Mouse (Mus musculus): ENCODE measurements around the gene Elmo1. TPM values are rescaled to one million over a fixed set of nuclear protein-coding genes. Genes with fewer than 3 reads are reported as not detected.

Gene Elmo1
- polyA plus RNA-seq, 1 experiment from 2014 or later = 14.9 TPM

DNA sequence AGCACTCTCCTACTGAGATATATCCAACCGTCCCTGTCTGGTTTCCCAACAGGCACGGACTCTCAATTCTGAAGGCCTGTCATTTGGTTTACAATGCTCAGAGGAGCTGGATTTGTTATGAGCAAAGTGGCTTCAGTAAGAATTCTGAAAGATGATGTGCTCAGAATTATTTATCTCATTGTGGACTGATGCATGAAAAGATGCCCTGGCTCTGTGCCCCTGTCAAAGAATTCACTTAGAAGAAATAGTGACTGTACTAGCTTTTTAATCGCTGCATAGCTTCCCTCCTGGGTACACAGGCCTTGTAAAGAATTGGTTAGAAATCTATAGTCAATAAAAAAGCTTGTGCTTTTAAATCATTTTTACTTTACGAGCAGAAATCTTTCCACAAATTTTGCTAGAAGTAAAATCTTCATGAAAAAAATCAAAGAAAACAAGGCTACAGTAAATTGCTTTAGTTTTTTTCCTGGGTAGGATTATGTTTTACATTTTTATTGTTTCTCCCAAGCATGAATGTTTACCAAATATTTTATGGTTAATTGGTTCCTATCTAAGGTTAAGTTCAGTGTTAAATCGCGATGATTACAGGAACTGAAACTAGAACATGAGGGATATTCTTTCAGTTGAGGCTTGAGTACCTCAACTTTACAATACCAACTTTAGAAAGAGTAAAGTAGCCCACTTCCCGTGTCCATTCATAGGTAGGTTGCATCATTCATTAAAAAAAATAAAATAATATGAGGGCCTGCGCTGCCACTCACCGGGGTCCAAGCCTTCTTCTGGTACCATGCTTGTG is 320.1 kb downstream of the Elmo1 start:
- H3K4me3 ChIP-seq (replicated peaks) = no peak overlapping the region
- no peaks in the 10 kb centered on the region for H3K9me3 ChIP-seq
- no peaks in the 10 kb centered on the region for H3K4me1 ChIP-seq (replicated peaks)
- H3K27ac ChIP-seq = no peak overlapping the region
- ATAC-seq = no peak
- no peak overlapping the region for H3K9ac ChIP-seq
- H3K4me2 ChIP-seq (replicated peaks) = no peak overlapping the region
- WGBS = 87% methylated on average over 9 of the region's 9 CpGs
- H3K27me3 ChIP-seq (replicated peaks) = no peaks in the 10 kb centered on the region
- no peaks in the 10 kb centered on the region for H3K36me3 ChIP-seq

DNA sequence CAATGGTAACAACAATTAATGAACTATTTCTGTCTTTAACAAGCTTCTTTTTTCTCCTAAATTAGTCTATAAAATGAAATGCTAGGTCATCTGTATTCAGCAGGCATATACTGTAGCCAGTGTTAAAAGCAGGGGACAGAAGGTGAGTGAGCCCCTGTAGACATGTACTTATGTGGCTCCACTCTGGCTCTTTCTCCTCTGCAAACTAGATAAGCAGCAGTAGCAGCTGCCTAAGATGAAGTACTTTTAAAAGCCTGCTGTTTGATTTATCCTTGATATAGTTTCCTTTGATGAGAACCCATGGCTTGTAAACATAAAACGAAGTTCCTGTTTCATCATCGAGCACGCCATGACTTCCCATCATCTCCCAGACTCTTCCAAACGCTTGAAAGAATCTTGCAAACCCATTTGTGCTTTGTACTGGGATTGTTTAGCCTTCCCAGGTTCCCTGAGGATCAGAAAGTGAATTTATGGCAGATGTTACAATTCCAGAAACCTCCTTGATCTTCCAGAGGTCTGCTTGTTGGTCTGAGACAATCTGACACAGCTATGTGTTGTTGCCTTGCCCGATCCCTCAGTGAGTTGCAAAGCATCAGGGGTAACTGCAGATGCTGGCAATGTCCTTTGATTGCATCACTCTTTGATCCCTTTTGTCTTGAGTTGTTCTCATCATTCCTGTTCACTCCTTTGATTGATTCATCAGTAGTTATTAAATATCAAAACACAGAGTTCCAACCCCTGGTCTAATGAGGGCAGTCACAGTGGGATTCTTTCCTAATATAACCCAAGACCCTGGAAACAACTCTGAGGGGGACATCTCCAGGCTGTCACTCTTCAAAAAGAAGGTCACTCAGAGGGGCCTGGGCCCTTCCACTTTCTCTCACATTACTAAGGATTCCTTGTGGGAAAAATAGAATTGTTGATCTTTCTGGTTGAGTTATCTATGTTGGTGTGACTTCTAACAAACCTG is 326.6 kb downstream of the Elmo1 start:
- H3K36me3 ChIP-seq = no peaks in the 10 kb centered on the region
- no peak overlapping the region for H3K27ac ChIP-seq
- no peak for ATAC-seq
- no peak overlapping the region for H3K4me3 ChIP-seq (replicated peaks)
- H3K4me2 ChIP-seq (replicated peaks) = no peak overlapping the region
- 52% methylated on average over 5 of the region's 5 CpGs for WGBS
- no peak overlapping the region for H3K9ac ChIP-seq
- H3K4me1 ChIP-seq (replicated peaks) = no peaks in the 10 kb centered on the region
- no peaks in the 10 kb centered on the region for H3K9me3 ChIP-seq
- H3K27me3 ChIP-seq (replicated peaks) = no peaks in the 10 kb centered on the region

DNA sequence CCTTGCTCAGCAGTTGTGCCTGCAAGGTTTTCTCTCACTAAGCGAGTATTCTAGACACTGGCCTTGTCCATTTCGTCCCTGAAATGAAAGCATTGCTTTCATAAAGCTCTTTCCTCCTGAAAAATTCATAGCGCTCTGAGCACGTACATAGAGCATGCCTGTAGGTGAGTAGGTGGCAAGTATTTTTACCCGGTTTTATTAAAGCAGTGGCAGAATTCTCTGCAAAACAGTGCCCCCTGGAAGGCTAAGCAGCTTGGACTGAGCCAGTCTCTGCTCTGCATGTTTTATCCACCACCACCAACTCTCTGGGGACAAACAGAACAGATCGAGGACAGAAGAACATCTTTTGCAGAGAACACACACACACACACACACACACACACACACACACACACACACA is 340.6 kb downstream of the Elmo1 start:
- no peaks in the 10 kb centered on the region for H3K27me3 ChIP-seq (replicated peaks)
- ATAC-seq = no peak

DNA sequence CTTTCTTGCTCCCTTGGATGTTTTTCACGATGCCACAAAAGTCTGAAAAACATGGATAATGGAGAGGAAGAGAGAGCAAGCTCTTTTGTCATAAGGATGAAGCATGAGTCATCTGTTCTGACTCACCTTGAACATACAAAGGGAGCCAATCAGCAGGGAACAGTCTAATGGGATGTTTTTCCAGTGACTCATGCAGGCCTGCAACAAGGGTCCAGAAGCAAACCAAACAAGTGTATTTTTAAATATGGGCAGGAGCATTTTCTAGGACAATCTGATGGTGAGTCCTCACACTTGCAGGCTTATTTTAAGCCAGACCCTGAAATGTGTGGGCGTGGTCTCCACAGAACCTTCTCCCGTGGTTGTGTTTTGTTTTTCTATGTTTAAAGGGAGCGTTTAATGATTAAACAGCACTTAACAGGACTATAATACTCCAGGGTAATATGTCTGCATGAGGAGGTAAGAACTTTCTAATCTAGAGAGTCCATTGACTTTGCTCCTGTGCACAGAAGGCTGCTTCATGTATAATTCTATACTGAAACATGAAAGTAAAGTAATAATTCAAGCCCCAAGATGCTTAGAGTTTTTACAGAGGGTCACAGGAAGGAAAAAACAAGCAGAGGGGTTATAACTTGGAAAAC is 342.9 kb downstream of the Elmo1 start:
- 54% methylated on average over 4 of the region's 4 CpGs for WGBS
- Histone ChIP-seq H3K9me3 (no peaks in the 10 kb centered on the region), H3K27ac (no peak overlapping the region), H3K9ac (no peak overlapping the region), H3K4me3 (replicated peaks) (no peak overlapping the region), H3K4me2 (replicated peaks) (no peak overlapping the region), H3K36me3 (no peaks in the 10 kb centered on the region), H3K27me3 (replicated peaks) (no peaks in the 10 kb centered on the region), H3K4me1 (replicated peaks) (no peaks in the 10 kb centered on the region)
- peak; percentile 96 for ATAC-seq

More for the DNA sequence above, 340.6 kb downstream of the Elmo1 start:
- Histone ChIP-seq H3K4me2 (replicated peaks) (no peak overlapping the region), H3K27ac (no peak overlapping the region), H3K4me3 (replicated peaks) (no peak overlapping the region), H3K9ac (no peak overlapping the region), H3K9me3 (no peaks in the 10 kb centered on the region), H3K36me3 (no peaks in the 10 kb centered on the region), H3K4me1 (replicated peaks) (no peaks in the 10 kb centered on the region)
- WGBS = 82% methylated on average over 6 of the region's 6 CpGs

DNA sequence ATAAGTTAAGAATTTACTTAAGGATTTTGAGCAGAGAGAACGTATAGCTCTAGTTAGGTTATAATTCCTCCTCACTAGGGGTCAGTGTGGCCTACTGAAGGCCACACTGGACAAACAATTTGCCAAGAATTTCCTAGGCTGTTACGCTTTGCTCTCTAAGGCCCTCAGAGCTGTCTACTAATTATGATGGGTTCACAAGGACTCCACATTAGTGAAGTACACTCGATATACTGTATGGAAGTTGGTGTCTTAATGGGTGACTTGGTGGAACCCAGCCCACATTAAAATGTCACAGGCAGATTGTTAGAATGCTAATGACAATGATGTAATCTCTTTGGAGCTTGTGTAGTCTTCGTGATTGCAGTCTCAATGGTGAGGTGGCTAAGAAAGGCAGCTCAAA is 343.7 kb downstream of the Elmo1 start:
- Histone ChIP-seq H3K27me3 (replicated peaks) (no peaks in the 10 kb centered on the region), H3K4me1 (replicated peaks) (no peaks in the 10 kb centered on the region), H3K9ac (no peak overlapping the region), H3K4me2 (replicated peaks) (no peak overlapping the region), H3K4me3 (replicated peaks) (no peak overlapping the region), H3K9me3 (no peaks in the 10 kb centered on the region), H3K27ac (no peak overlapping the region), H3K36me3 (no peaks in the 10 kb centered on the region)
- 62% methylated on average over 4 of the region's 4 CpGs for WGBS
- ATAC-seq = no peak

DNA sequence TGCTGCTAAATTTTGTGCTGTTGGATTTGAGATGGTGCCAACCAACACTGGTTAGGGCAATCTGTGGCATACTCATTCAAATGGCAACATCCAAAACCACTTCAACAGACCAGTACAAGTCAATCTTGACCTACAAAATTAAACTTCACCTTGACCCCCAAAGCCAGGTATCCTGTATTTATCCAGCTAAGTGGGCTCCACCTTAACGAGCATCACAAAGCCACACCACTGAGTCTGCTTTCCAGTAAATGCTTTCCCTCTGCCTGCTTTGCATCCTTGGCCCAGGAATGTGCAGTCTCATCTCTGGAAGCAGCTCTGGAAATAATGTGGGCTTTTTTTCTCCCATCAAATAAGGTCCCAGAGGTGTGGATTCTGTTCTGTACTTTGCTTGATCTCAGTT is 349.1 kb downstream of the Elmo1 start:
- no peak for ATAC-seq
- 77% methylated on average over 1 of the region's 1 CpGs for WGBS
- Histone ChIP-seq H3K4me1 (replicated peaks) (no peaks in the 10 kb centered on the region), H3K9ac (no peak overlapping the region), H3K27me3 (replicated peaks) (no peaks in the 10 kb centered on the region), H3K9me3 (no peaks in the 10 kb centered on the region), H3K4me2 (replicated peaks) (no peak overlapping the region), H3K4me3 (replicated peaks) (no peak overlapping the region), H3K36me3 (no peaks in the 10 kb centered on the region), H3K27ac (no peak overlapping the region)

DNA sequence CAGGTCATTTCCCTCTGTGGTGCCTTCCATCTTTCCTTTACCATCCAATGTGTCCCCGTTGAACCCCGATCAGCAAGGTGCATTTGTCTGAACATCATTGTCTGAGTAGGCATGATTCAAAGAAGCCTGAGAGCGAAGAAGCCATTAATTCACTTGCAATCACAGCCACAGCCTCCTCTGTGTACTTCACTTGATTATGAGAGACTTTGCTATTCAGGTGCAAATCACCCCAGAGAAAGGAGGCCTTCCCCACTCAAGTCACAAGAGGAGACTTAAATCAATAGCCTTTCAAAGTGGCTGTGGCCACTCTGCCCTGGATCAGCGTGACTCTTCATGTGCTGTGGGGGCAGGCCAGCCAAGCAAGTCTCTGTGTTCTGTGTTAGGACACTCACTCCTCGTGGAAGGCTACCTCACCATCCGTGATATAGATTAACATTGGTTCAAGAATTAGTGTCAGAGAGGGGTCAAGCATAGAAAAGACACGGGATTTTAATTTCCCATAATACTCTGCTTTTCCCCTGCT is 360.5 kb downstream of the Elmo1 start:
- Histone ChIP-seq H3K9ac (no peak overlapping the region), H3K27ac (no peak overlapping the region), H3K27me3 (replicated peaks) (no peaks in the 10 kb centered on the region), H3K4me3 (replicated peaks) (no peak overlapping the region), H3K4me2 (replicated peaks) (no peak overlapping the region), H3K9me3 (no peaks in the 10 kb centered on the region), H3K4me1 (replicated peaks) (no peaks in the 10 kb centered on the region), H3K36me3 (no peaks in the 10 kb centered on the region)
- ATAC-seq = no peak
- whole genome bisulfite sequencing = 82% methylated on average over 7 of the region's 7 CpGs

DNA sequence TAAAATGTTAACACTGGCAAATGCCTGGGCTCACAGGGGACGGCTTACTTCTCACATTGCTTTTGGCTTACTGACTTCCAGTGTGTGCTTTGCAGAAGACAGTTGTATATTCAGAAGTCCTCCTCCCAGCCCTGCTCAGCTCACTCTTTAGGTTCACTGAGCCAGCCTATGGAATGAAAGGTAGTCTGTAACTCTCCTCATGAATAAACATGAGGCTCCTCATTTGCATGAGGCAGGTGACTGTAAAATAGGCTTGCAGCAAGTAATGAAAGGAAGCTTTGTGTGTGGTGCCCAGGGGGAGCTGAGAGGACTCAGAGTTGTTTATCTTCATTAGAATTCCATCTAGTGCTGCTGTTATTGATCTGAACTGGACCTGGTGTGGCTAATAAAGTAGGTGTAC is 364.0 kb downstream of the Elmo1 start:
- no peak for ATAC-seq
- no peak overlapping the region for H3K4me2 ChIP-seq (replicated peaks)
- H3K9me3 ChIP-seq = no peaks in the 10 kb centered on the region
- no peak overlapping the region for H3K27ac ChIP-seq
- no peak overlapping the region for H3K4me3 ChIP-seq (replicated peaks)
- no peak overlapping the region for H3K9ac ChIP-seq
- no peaks in the 10 kb centered on the region for H3K27me3 ChIP-seq (replicated peaks)
- H3K36me3 ChIP-seq = no peaks in the 10 kb centered on the region
- WGBS = 72% methylated on average over 1 of the region's 1 CpGs
- H3K4me1 ChIP-seq (replicated peaks) = no peaks in the 10 kb centered on the region

DNA sequence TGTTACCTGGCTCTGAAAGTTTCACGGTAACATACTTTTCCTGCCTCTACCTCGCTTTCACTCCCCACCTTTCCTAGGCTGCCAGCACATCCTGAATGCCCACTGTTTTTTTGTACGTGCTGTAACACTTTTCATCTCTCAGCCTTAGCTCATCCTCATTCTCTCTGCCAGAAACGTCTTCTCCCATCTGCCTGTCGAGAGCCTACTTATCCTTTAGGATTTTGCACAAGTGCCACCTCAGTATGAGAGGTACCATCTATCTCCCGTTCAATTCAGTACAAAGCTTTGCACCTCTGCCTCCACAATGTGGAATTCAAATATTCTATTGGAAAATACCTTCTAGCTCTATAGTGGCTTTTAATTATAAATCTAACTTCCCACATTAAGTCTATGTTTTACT is 369.7 kb downstream of the Elmo1 start:
- Histone ChIP-seq H3K36me3 (no peaks in the 10 kb centered on the region), H3K4me1 (replicated peaks) (no peaks in the 10 kb centered on the region), H3K27me3 (replicated peaks) (no peaks in the 10 kb centered on the region), H3K9me3 (no peaks in the 10 kb centered on the region), H3K4me3 (replicated peaks) (no peak overlapping the region), H3K4me2 (replicated peaks) (no peak overlapping the region), H3K9ac (no peak overlapping the region), H3K27ac (no peak overlapping the region)
- ATAC-seq = no peak
- 86% methylated on average over 6 of the region's 6 CpGs for WGBS

DNA sequence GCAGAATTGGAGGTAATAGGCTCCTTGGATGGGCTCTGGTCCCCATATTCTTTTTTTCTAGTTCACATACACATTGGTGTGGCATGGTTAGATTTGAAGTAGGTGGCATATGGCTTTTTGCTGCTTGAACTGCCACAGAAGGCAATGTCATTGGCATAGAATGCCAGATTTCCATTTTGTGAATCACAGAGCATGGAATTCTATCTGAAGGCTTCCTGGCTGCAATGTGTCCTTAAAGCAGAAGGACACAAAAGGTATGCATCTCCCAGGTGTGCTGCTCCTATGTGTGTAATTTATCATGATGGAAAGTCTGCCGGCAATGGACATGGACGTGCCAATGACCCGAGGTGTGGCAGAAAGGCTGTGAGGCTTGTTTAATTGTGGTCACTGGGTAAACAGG is 371.2 kb downstream of the Elmo1 start:
- Histone ChIP-seq H3K9me3 (no peaks in the 10 kb centered on the region), H3K4me3 (replicated peaks) (no peak overlapping the region), H3K9ac (no peak overlapping the region), H3K36me3 (no peaks in the 10 kb centered on the region), H3K4me2 (replicated peaks) (no peak overlapping the region), H3K27ac (no peak overlapping the region), H3K4me1 (replicated peaks) (no peaks in the 10 kb centered on the region), H3K27me3 (replicated peaks) (no peaks in the 10 kb centered on the region)
- WGBS = 84% methylated on average over 3 of the region's 3 CpGs
- no peak for ATAC-seq

DNA sequence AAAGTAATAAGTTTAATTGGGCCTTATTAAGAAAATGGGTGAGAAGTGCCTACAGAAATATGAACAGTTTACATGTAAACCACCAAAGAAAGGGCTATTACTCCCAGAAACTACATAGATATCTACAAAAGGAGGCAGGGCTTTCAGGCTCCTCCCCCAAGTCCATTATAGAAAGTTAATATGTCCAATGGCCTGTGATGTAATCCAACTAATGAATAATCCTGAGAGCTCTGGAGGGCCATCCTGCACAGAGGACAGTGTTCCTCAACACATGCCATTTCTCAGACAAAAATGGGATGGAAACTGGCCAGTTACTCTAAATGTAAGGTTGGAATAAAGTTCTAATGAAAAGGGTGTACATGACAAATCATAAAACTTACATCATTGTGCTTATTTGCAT is 373.8 kb downstream of the Elmo1 start:
- Histone ChIP-seq H3K36me3 (no peaks in the 10 kb centered on the region), H3K4me3 (replicated peaks) (no peak overlapping the region), H3K27ac (no peak overlapping the region), H3K27me3 (replicated peaks) (no peaks in the 10 kb centered on the region), H3K9me3 (no peaks in the 10 kb centered on the region), H3K4me1 (replicated peaks) (no peaks in the 10 kb centered on the region), H3K9ac (no peak overlapping the region), H3K4me2 (replicated peaks) (no peak overlapping the region)
- ATAC-seq = no peak

DNA sequence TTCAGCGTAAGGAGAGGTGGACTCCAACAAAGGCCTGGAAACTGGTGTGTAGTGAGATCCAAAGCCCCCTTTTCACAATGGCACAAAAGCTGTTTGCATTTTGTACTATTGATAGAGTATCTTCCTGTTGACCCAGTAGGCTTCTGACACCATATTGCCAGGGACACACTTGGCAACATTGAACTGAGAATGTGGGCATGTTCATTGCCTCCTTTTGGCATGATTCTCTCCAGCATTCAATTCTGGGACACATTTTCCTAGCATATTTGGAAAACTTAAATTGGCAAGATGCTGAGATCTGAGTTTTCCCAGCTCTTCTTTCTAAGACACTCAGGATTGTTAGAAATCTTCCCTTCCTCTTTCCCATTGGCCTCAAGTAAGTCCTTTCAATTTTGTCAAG is 377.0 kb downstream of the Elmo1 start:
- WGBS = 100% methylated on average over 1 of the region's 1 CpGs

More for the DNA sequence above, 377.0 kb downstream of the Elmo1 start:
- Histone ChIP-seq H3K27me3 (replicated peaks) (no peaks in the 10 kb centered on the region), H3K36me3 (no peaks in the 10 kb centered on the region), H3K4me3 (replicated peaks) (no peak overlapping the region), H3K9ac (no peak overlapping the region), H3K9me3 (no peaks in the 10 kb centered on the region), H3K4me2 (replicated peaks) (no peak overlapping the region), H3K4me1 (replicated peaks) (no peaks in the 10 kb centered on the region), H3K27ac (no peak overlapping the region)
- ATAC-seq = no peak

Data from intestine, embryonic 15.5 days (tissue).